Mouse (Mus musculus) stomach, postnatal 0 days (tissue): Measurements from ENCODE around the gene Kbtbd4.

ENCODE experiments used
- CTCF ChIP-seq: IDR thresholded peaks from 2 replicates; pipeline ENCODE4 v1.5.1; 2016; ENCODE audit warnings: antibody characterized with exemption, low read depth, mild to moderate bottlenecking, moderate library complexity
- EP300 ChIP-seq: optimal IDR thresholded peaks from 2 replicates; pipeline ENCODE3; 2016; ENCODE audit warnings: antibody characterized with exemption

DNA sequence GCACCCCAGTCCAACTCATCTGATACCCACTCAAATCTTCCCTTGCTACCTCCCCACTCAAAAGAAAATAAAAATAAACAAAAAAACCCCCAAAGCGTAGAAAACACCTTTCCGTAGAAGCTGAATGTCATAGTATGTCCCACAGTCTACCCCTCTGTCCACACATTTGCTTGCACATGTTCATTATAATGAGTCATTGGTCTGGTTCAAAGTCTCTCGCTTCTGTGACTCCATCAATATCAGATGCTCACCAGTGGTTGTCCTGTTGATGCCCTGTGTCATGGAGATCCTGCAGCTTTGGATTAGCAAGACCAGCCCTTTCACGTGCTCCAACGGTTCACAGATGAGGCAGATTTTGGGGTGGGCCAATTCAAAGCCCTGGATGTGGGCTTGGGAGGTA is 45.6 kb downstream of the Kbtbd4 start:
- no peak for TF ChIP-seq EP300
- TF ChIP-seq CTCF, result no peak
